Mouse (Mus musculus) c-Kit-positive CD71-positive TER-119-positive erythroid progenitor cells, embryonic 14.5 days (primary cell): ENCODE data around the gene Sytl4.

Experiments used
- DNase-seq: peaks from one replicate; pipeline ENCODE4 v3.0.0-alpha.2; 2013; ENCODE audit warnings: low spot score

Sytl4 gene

DNA sequence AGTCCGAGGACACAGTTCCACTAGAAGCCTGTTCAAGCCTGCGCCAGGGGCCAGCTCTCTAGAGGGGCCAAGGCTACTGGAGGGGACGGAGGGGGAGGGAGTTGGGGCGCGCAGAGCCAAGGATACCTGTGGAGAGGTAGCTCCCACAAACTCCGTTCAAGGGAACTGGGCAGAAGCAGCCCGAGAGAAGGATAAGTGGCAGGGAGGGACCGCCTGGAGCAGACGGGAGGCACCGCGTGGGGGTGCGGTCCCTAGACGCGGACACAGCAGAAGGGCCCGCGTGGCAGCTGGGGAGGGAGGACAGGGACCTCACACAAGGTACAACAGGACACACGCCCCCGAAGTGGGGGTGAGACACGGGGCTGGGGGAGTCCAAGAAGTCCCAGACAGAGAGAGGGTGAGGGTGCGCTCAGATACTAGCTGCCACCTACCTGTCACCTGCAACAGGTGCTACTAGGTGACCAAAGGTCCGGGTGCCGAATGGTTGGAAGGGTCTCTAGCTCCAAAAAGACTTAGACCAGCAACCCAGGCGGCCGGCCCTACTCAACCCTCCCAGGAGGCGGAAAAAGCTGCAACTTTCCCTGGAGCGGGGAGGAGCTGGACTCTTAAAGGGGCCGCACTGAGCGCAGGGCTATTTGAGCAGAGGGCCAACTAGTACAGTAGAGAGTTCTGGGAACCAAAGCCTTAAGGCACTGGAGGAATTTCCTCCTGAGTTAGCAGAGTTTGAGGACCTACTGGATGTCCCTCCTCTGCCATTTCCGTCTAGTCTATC is at the start of gene Sytl4:
Gene Sytl4 (minus strand): TSS at position 582 of the 772 bp plus-strand sequence.
- no peak for DNase-seq

DNA sequence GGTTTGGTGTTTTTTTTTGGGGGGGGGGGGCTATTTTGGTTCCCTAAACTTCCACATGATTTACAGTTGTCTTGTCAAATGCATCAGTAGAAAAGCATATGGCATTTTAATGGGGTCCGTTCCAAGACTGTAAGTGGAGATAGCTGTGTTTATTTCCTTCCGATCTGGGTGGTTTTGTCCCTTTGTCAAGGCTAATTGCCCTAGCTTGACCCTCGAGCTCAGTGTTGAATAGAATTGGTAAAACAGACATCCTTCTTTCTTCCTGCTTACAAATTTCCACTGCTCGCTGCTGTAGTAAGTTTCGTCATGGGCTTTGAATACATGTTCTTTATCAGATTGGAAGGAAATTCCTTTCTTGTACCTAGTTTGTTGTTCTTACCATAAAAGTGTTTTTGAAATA is 39.1 kb upstream of the Sytl4 start:
- DNase-seq: no peak

DNA sequence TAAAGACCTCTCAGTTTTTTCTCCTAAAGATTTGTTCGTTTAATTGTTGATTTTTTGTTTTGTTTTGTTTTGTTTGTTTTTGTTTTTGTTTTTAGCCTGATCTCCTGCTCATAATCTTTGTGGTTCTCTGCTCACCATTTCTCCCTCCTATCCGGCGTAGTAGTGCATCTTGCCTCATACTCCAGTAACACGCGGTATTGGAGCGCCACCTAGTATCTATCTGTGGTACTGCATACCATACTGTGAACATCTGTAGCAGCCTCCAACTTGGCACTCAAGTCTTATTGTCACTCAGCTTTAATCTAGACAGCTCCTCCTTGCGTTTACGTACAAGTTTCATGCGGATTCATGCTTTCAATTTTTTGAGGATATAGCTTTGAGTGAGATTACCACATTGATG is 37.4 kb upstream of the Sytl4 start:
- peak; percentile 19 for DNase-seq

DNA sequence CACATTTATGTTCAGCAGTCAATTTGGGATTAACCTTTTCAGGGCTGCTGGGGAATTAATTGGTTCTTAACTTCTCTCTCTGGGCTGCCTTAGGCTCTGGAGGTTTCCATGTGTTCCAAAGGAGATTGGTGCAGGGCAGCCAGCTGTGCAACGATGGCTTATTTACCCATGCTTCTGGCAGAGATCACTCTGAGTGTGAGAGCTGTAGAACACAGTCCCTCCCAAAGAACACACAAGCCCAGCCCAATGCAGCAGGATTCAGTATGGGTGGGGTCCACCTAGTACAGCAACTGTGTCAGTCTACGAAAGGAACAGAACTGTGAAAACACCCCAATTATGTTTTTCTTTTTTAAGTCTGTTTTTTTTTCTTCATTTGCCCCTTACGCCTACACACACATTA is 14.3 kb upstream of the Sytl4 start:
- DNase-seq: no peak

DNA sequence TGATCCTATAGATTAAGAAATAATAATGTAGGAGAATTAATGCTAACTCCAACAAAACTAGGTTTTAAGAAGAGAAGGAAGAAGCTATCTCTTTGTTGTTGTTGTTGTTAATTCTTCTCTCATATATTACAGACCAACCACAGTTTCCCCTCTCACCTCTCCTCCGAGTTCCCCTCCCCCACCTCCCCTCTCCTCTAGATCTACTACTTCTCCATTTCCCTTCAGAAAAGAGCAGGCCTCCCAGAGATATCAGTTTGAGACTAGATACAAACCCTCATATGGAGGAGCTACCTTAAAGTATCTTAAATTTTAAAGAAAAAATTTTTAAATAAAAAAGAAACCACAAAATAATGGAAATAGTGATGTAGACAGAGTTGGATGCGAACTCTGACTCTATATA is 17.0 kb downstream of the Sytl4 start:
- DNase-seq: no peak

DNA sequence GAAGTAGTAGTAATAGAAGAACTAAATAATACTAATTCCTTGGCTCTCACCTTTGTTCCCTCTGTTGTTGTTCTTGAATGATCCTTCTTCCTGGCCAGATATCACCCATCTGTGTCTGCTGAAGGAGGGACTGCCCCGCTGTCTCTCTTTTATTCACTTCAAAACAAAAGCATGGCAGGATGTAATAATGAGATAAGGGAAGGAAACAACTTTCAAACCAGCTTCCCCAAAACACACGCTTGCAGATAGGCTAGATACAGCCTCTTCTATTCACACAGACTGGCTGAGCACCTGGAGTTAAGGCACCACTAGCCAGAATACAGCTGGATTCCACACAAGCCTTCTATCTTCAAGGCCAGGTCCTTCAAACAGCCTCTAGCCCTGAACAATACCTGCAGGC is 21.0 kb downstream of the Sytl4 start:
- no peak for DNase-seq

DNA sequence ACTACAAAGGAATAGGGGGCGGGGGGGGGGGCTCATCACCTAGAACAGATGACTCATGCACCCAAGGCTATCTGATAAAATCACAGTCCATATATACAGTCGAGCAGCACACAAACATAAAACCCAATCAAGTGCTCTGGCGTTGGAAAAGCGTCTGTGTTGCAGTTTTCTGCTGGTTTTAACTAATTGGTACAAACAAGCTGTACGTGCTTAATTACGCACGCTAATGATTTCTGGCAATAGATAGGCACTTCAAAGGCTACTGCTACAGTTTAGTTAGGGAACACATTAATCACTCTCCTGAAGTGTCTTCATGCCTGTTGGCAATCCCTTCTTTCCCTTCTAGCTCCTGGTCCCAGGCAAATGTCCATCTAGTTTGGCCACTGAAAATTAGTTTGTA is 27.0 kb downstream of the Sytl4 start:
- DNase-seq: no peak

DNA sequence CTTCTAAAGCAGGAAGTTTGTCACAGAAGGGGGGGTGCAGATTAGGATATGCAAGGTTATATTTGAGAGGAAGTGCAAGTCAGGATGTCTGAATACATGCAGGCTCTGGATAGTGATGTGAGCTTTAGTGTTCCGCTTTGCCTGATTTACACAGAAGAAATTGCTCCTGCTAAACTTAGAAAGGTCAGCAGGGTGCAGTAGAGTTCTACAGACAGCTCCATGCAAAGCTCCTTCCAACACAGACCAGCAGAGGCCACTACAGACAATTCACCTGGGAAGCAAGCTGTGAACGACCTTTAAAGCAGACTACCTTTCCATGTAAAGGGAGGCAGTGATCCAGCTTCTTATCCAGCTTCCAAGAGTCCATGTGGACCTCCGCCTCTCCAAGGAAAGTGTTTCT is 34.2 kb downstream of the Sytl4 start:
- peak; percentile 12 for DNase-seq

DNA sequence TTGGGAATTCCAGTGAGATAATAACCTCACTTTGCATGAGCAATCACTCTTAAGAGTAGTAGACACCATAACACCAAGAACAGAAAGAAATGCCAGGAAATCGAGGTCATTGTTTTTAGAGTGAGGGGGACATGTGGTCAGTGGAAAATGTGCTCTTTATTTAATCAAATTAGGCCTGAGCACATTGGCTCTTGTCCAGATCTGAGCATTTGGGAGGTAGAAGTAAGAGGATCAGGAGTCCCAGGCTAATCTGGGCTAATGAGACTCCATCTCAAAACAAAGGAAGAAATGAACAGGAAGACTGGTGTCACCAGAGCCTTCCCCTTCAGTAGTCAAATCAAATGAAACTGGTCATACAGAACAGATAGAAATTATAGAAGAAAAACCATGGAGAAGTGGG is 42.1 kb downstream of the Sytl4 start:
- DNase-seq: no peak

DNA sequence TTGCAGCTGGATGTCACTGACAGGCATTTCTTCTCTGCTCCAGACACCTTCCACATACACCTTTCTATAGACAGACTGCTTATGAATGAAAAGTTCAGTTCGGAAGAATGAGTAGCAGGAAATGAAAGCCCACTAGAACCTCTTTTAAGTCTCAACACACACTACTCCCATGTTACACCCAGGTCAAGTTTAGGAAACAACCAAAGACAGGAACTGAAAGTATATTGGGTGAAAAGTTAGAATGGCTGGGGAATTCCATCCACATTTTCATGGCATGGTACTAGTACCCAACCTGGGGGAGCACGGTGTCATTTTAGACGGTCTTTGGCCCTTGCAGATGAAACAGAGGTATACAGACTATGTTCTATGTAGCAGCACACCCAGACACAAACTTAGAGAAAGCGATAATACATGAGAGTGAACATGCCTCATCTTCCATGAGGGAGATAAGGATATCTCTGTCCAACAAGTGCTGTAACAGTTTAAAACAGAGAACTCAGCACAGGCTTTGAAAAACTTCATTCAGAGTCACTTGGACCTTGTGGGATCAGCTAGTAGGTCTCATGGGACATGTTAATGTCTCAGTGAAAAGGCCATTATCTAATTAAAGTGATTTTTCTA is 44.9 kb downstream of the Sytl4 start:
- no peak for DNase-seq

DNA sequence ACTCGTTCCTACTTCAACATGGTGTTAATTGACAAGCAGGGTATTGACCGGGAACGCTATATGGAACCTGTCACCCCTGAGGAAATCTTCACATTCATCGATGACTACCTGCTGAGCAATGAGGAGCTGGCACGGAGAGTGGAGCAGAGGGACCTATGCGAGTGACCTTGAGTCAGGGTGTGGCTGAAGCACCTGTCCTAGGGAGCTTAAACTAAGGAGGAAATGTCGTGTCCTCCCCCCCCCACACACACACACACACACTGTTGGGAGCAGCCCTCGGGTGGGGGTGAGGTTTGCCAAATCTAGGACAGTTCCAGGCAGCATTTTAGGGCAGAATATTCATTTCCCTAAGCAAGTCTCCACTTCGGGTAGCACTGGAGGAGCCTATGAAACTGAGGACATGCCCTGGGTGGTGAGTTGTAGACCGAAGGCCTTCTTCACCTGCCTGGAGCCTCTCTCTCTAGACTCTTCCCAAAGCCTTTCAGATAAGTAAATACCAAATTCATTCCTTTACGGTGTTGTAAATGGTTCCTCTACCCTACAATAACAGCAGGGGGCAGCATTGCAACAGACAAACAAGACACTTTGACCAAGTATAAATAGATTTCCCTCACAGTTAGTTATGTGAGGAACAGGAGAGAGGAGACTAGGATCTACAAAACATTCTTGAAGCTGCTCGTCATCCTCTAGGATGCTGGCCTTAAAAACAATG is 50.2 kb downstream of the Sytl4 start:
- DNase-seq: peak; percentile 42

DNA sequence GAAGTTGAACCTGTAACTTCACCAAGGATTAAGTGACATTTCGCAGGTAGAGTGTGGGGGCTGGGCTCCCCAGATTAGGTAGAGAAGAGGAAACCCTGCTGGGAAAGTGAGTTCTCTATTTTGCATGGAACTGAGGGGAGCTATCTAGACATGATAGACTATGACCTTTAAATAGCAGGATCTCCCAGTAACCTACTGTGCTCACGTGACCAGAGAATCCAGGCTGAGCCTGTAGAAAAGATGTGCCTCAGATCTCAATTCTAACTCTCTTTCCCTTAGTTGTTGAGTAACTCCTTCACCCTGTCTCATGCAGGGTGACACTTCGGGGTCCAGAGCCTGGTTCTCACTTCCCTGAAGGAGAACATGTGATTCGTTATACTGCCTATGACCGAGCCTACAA is 54.9 kb downstream of the Sytl4 start:
- no peak for DNase-seq

DNA sequence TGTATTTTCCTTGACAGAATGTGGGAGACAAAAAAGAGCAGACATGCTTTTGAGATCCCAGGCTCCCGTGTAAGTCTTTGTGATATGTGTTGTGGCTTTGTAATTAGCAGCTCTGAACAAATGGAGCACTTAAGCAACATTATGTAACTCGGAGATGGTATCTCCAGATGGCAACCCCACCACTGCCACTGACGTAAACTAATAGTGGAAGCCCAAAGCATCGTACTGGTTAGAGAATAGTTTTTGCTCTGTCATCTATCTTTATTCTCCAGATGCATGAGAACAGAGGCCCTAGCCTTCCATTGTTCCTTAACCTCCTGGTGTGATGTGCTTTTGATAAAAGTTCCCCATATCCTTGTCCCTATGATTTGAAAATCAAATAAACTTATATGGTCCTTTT is 60.4 kb downstream of the Sytl4 start:
- DNase-seq: no peak

DNA sequence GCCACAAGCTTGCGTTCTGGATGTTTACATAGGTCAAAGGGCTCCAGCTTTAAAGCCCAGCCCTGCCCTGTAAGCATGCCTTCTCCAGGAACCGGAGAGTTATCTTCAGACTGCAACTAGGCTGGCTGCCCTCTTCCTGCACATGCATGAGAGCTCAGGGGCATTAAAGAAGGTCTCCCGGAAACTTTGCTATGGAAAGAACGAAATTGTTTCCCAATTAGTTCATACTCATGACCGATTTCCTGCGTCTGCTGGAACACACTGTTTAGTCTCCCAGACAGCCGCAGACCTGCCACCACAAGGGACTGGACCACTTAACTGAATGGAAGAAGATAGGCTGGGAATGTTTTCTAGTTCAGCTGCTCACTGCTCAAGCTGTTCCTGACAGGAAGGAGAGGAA is 67.4 kb downstream of the Sytl4 start:
- no peak for DNase-seq

DNA sequence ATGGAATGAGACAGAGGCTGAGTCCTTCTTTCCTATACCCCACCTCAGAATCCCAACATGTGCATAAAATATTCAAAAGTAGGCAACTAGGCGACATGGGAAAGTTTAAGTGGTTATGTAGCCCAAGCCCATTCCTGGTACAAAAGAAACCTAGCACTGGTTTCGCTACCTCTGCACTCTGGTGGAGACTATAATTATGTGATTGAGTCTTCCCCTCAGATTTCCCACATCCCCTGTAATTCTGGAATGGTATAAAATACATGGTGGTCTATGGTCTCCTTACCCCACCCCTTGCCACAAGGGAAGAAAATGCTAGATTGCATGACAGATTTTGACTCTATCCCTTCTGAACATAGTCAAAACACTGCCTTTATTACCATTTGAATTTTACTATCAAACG is 68.6 kb downstream of the Sytl4 start:
- no peak for DNase-seq

DNA sequence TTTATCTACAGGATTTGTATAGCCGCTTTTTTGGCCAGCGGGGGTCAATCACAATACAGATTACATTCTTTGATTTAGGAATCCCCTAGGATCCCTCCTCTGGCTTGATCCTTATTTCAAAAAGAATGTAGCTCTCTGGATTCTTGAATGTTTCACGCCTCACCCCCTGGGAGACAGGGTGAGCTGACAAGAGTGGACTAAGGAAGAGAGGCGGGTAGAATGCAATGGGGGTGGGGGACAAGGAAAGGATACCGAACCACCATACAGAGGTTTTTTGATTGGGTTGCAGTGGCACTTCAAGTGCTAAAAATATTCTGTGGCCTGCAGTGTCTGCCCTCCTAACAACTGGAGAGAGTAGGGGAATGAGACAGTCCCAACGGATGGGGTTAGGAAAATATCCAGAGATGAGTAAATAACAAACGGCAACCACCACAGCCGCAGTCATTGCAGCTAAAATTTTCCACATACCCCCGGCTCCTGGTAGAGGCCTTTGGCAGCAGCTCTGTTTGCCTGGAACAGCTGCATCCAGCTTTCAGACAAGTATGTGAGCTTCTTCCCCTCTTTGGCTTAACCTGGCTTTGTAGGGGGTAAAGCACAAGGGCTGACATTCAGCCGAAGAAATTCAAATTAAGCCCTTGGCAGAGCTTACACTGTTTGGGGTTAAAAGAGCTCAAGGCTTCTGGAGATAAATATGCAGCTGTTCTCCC is 70.1 kb downstream of the Sytl4 start:
- no peak for DNase-seq

DNA sequence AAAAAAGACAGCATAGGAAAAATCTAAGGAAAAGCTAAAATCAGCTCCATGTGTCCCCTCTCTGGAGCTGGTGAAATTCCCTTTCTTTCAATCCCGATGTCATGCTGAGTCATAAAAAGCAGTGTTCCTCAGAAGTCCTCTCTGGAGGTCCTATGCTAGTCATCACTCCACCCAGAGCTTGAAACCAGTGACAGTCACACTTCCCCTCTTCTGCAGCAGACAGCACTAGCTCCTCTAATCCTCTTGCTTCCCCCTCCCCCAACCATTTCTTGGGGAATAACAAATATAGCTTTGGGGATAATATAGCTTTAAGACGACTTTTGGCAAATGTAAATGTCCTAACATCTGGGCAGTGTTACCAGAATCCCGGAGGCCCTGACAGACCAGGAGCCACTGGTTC is 73.4 kb downstream of the Sytl4 start, which contains the start of gene Srpx2:
Gene Srpx2 (plus strand): TSS at position 166 of the 400 bp plus-strand sequence.
- no peak for DNase-seq

DNA sequence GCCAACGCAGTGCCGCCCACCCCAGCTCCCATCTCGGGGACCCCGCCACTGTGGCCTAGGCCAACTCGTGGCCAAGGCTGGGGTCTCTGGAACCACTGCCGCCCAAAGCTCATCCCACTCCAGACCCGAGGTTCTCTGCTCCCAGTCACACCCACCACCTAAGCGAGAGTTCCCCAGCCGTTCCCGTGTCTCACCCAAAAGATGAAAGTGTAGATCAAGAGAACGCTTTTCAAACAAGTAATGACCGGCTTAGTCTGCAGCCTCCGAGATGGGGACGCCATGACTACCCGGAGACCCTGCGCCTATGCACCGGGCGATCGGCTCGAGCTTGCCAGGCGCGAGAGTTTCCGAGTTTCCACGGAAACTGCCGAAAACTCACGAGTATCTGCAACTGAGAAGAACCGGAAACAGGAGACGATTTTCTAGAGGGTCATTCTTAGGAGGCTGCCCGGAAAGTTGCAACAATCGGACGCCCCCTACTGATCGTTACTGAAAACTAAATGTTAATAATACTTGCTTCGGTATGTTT is 83.5 kb downstream of the Sytl4 start, which contains the start of gene Tspan6:
Gene Tspan6 (minus strand): TSS at position 416 of the 529 bp plus-strand sequence.
- DNase-seq: peak; percentile 54

DNA sequence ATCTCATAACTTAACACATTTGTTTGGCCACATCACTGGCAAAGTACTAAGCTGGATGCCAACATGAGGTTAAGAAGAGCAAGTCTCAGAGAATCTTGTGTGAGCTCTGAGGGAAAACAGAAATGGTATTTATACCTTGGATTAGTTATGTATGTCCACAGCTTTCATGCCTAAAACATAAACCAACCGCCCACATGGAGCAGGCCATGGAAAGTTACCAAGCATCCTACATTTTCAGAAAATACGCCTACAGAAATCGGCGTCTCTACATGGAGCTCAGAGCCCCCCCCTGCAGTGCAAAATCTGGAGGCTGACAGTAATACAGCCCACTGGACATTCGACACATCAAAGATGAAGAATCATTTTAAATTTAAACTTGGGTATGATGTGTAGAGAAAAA is 93.5 kb downstream of the Sytl4 start:
- no peak for DNase-seq

DNA sequence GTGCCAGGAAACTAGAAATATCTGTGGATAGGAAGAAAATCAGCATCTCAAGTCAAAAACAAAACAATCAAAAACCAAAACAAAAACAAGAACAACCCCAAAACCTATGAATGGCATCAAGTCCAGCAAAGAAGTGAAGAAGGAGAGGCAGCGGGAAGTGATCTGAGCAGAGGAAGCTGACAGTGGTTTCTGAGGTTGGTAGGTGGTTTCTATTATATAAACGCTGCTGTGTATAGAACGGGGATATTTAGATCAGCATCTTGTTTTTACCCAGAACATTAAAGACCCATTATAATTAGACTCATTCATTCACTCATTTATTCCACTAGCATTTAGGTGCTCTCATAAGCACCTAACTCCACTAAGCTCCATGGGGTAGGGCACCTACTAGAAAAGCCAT is 94.3 kb downstream of the Sytl4 start:
- DNase-seq: no peak
